Mouse (Mus musculus): ENCODE measurements around the gene Prss54. TPM values are rescaled to one million over a fixed set of nuclear protein-coding genes. Genes with fewer than 3 reads are reported as not detected.

Prss54 gene
- polyA plus RNA-seq, 1 experiment from 2014 or later = not detected

DNA sequence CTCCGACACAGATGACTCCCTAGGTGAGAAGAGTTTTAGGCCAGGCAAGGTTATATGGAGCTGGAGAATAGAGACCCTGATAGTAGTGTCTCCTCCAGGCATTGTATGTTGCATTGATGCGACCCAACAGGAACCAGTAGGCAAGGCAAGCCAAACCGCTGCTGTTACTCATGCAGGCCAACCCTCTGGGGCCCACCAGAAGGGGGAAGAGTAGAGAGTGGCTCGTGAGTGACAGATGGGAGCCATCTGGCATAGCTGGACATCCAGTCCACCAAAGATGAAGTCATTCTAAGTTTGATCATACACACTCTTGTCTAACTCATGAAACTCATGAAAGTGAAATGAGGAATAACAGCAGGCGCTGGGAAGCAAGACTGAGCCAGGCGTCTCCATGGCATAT is 9.3 kb downstream of the Prss54 start:
- H3K9ac ChIP-seq (replicated peaks; ENCODE audit: low read length) = no peak overlapping the region
- no peak for ATAC-seq (ENCODE audit: low FRiP score, low TSS enrichment)
- no peak overlapping the region for H3K27ac ChIP-seq (ENCODE audit: low read length)
- no peaks in the 10 kb centered on the region; the same call in 1 of the 2 replicates for H3K9me3 ChIP-seq (ENCODE audit: low read length)
- no peak overlapping the region for H3K4me3 ChIP-seq (ENCODE audit: low read length)
- H3K36me3 ChIP-seq (ENCODE audit: insufficient read depth, low read length) = no peaks in the 10 kb centered on the region
- no peak overlapping the region for H3K4me2 ChIP-seq (replicated peaks; ENCODE audit: low read depth, low read length)
- no peaks in the 10 kb centered on the region for H3K27me3 ChIP-seq (ENCODE audit: insufficient read depth, low read length)
- WGBS = 82% methylated on average over 6 of the region's 6 CpGs
- H3K4me1 ChIP-seq (ENCODE audit: insufficient read depth, low read length) = no peaks in the 10 kb centered on the region

DNA sequence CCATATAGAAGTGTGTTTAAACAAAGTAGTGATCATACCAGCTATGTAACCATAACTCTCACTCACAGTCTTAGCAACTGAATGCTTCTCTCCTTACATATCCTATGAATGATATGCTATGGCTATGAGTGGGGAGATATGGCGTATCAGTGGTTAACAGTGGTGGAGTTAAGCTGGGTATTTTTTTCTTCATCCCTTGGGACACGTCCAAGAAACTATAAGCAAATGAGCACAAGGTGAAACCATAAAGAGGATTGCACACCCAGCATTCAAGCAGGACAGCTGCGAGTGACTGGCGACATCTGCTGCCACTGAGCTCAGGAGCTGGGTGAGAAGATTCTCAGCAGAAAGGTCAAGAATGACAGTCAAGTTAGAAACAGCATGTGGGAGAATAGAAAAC is 9.9 kb downstream of the Prss54 start:
- ATAC-seq (ENCODE audit: low FRiP score, low TSS enrichment) = no peak
- no peak overlapping the region for H3K27ac ChIP-seq (ENCODE audit: low read length)
- H3K4me3 ChIP-seq (ENCODE audit: low read length) = no peak overlapping the region
- no peaks in the 10 kb centered on the region; the same call in 1 of the 2 replicates for H3K9me3 ChIP-seq (ENCODE audit: low read length)
- H3K9ac ChIP-seq (replicated peaks; ENCODE audit: low read length) = no peak overlapping the region
- H3K36me3 ChIP-seq (ENCODE audit: insufficient read depth, low read length) = no peaks in the 10 kb centered on the region
- 68% methylated on average over 4 of the region's 4 CpGs for WGBS
- H3K27me3 ChIP-seq (ENCODE audit: insufficient read depth, low read length) = no peaks in the 10 kb centered on the region
- no peaks in the 10 kb centered on the region for H3K4me1 ChIP-seq (ENCODE audit: insufficient read depth, low read length)
- no peak overlapping the region for H3K4me2 ChIP-seq (replicated peaks; ENCODE audit: low read depth, low read length)

DNA sequence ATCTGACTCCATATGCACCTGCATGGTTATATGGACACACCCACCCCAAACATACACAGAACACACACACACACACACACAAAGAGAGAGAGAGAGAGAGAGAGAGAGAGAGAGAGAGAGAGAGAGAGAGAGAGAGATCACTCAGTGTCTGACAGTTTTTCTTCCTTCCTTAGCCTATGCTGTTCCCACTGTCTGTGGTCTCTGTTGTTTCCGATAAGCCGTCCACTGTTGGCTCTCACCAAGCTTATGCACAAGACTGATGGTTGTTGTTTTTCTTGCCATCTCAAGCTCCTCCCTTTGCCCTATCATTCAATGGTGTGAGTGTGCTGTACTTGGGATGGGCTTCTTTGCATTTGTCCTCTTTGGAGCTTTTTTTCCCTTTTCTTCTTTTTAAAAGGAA is 20.2 kb downstream of the Prss54 start:
- WGBS = 90% methylated on average over 2 of the region's 2 CpGs
- no peak overlapping the region for H3K4me3 ChIP-seq (ENCODE audit: low read length)
- no peaks in the 10 kb centered on the region for H3K27me3 ChIP-seq (ENCODE audit: insufficient read depth, low read length)
- no peaks in the 10 kb centered on the region for H3K36me3 ChIP-seq (ENCODE audit: insufficient read depth, low read length)
- no peak overlapping the region for H3K4me2 ChIP-seq (replicated peaks; ENCODE audit: low read depth, low read length)
- H3K9me3 ChIP-seq (ENCODE audit: low read length) = no peaks in the 10 kb centered on the region
- ATAC-seq (ENCODE audit: low FRiP score, low TSS enrichment) = no peak
- H3K4me1 ChIP-seq (ENCODE audit: insufficient read depth, low read length) = peaks cover 3% of the 10 kb centered on the region; the same call in 1 of the 2 replicates
- H3K9ac ChIP-seq (replicated peaks; ENCODE audit: low read length) = no peak overlapping the region
- no peak overlapping the region for H3K27ac ChIP-seq (ENCODE audit: low read length)

DNA sequence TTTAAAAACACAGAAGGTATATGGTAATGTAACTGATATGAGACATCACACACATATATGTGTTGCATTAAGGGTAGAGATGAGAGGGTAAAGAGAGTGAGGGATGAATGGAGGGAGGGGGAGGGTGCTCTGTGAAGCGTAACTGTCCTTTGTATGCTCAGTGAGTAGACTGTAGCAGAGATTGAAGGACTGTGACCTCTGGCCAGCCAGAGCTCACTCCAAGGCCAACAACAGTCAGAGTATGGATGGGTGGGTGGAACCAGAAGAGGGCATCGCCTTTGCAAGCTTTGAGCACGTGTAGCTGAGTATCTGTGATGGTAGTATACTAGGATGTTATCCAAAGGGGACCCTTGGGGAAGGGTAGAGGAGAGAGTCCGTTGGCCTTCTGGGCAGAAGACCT is 24.6 kb downstream of the Prss54 start:
- no peaks in the 10 kb centered on the region for H3K9me3 ChIP-seq (ENCODE audit: low read length)
- 66% methylated on average over 4 of the region's 4 CpGs for WGBS
- peak; percentile 47; the same call in 1 of the 2 replicates for ATAC-seq (ENCODE audit: low FRiP score, low TSS enrichment)
- H3K4me2 ChIP-seq (replicated peaks; ENCODE audit: low read depth, low read length) = no peak overlapping the region
- no peaks in the 10 kb centered on the region for H3K27me3 ChIP-seq (ENCODE audit: insufficient read depth, low read length)
- H3K36me3 ChIP-seq (ENCODE audit: insufficient read depth, low read length) = no peaks in the 10 kb centered on the region
- no peak overlapping the region for H3K27ac ChIP-seq (ENCODE audit: low read length)
- no peak overlapping the region for H3K4me3 ChIP-seq (ENCODE audit: low read length)
- no peak overlapping the region for H3K9ac ChIP-seq (replicated peaks; ENCODE audit: low read length)
- H3K4me1 ChIP-seq (ENCODE audit: insufficient read depth, low read length) = peaks cover 3% of the 10 kb centered on the region; the same call in 1 of the 2 replicates

DNA sequence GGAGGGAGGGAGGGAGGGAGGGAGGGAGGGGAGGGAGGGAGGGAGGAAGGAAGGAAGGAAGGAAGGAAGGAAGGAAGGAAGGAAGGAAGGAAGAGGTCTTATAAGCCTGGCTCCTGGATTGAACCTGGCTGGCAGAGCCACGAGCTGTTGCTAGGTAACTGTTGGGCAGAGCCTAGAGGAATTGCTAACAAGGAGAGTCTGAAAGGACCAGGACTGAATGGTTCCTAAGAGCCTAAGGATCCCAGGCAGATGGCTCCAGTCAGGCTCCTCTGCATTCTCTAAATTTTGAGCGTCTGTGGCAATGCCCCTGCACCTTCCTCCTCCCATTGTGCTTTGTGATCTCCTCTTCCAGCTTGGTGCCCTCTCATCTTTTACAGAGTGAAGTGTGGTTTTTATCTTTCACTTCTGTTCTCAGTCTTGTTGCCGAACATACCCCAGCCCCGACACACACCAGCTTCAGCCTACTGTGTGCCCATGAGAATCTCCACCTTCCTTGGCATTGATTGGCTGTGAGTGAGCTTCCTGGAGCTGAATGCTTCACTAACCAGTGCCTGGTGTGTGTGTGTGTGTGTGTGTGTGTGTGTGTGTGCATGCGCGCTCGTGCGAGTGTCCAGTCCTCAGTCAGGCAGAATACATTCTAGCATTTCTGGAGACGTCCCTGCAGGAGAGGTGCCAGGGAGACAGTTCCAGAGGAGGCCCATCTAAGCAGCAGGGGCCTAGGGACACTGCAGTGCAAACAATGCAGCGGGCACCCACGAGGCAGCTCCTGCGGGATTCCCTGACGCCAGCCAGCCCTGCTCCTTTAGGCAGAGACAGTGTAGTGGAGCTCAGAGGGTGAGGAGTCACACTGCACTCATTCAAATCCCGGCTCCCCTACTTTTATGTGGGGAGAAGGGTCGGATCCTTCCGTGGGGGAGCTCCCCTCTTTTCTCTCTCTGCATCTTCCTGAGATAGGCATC is 26.0 kb downstream of the Prss54 start:
- WGBS = 57% methylated on average over 16 of the region's 16 CpGs

DNA sequence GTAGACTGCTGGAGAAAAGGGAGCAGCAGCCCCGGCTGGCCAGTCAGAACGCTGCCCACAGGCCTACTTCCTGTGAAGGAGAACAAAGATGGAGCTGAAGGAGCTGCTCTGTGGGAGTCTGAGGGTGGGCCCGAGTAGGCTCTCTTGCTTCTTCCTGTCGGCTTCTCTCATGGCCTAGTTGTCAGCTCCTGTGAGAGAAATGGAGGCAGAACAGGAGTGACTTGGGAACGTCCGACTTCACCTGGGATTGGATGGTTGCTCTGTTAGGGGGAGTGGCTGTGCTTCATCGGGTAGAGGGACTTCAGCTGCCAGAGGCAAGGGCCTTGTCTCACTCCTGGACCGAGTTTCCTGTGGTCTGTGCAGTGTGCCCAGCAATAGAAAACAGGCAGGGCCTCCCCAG is 28.2 kb downstream of the Prss54 start:
- no peaks in the 10 kb centered on the region for H3K36me3 ChIP-seq (ENCODE audit: insufficient read depth, low read length)
- H3K4me2 ChIP-seq (replicated peaks; ENCODE audit: low read depth, low read length) = no peak overlapping the region
- no peak overlapping the region for H3K4me3 ChIP-seq (ENCODE audit: low read length)
- no peaks in the 10 kb centered on the region for H3K9me3 ChIP-seq (ENCODE audit: low read length)
- WGBS = 56% methylated on average over 8 of the region's 8 CpGs
- H3K27ac ChIP-seq (ENCODE audit: low read length) = no peak overlapping the region
- H3K4me1 ChIP-seq (ENCODE audit: insufficient read depth, low read length) = peaks cover 3% of the 10 kb centered on the region; the same call in 1 of the 2 replicates
- H3K9ac ChIP-seq (replicated peaks; ENCODE audit: low read length) = no peak overlapping the region
- no peak for ATAC-seq (ENCODE audit: low FRiP score, low TSS enrichment)
- no peaks in the 10 kb centered on the region for H3K27me3 ChIP-seq (ENCODE audit: insufficient read depth, low read length)

More for the DNA sequence above, 26.0 kb downstream of the Prss54 start:
- H3K27me3 ChIP-seq (ENCODE audit: insufficient read depth, low read length) = no peaks in the 10 kb centered on the region
- no peaks in the 10 kb centered on the region for H3K9me3 ChIP-seq (ENCODE audit: low read length)
- H3K9ac ChIP-seq (replicated peaks; ENCODE audit: low read length) = no peak overlapping the region
- no peak for ATAC-seq (ENCODE audit: low FRiP score, low TSS enrichment)
- peaks cover 3% of the 10 kb centered on the region; the same call in 1 of the 2 replicates for H3K4me1 ChIP-seq (ENCODE audit: insufficient read depth, low read length)
- H3K27ac ChIP-seq (ENCODE audit: low read length) = no peak overlapping the region
- no peak overlapping the region for H3K4me2 ChIP-seq (replicated peaks; ENCODE audit: low read depth, low read length)
- H3K36me3 ChIP-seq (ENCODE audit: insufficient read depth, low read length) = no peaks in the 10 kb centered on the region
- H3K4me3 ChIP-seq (ENCODE audit: low read length) = no peak overlapping the region

DNA sequence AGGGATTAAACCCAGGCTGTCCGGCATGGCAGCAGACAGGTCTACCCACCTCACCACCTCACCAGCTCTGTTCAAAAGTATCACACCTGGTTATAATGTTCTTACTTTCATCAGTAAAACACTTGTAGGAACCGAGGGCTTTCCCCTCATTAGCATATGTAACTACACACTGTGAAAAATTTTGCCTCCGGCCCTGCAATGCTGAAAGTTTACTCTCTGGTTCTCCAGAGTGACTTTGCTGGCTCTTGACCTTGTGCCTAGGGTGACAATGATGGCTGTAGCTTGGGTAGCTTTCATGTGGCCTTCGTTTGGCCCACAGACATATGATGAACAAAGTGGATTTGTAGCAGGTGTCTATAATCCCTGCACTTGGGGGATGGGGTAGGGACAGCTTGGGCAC is 29.2 kb downstream of the Prss54 start:
- H3K27me3 ChIP-seq (ENCODE audit: insufficient read depth, low read length) = no peaks in the 10 kb centered on the region
- ATAC-seq (ENCODE audit: low FRiP score, low TSS enrichment) = no peak
- H3K36me3 ChIP-seq (ENCODE audit: insufficient read depth, low read length) = no peaks in the 10 kb centered on the region
- no peaks in the 10 kb centered on the region for H3K9me3 ChIP-seq (ENCODE audit: low read length)
- no peak overlapping the region for H3K4me3 ChIP-seq (ENCODE audit: low read length)
- no peak overlapping the region for H3K9ac ChIP-seq (replicated peaks; ENCODE audit: low read length)
- H3K4me1 ChIP-seq (ENCODE audit: insufficient read depth, low read length) = peaks cover 3% of the 10 kb centered on the region; the same call in 1 of the 2 replicates
- no peak overlapping the region for H3K4me2 ChIP-seq (replicated peaks; ENCODE audit: low read depth, low read length)
- H3K27ac ChIP-seq (ENCODE audit: low read length) = no peak overlapping the region
- 74% methylated on average over 4 of the region's 4 CpGs for WGBS

DNA sequence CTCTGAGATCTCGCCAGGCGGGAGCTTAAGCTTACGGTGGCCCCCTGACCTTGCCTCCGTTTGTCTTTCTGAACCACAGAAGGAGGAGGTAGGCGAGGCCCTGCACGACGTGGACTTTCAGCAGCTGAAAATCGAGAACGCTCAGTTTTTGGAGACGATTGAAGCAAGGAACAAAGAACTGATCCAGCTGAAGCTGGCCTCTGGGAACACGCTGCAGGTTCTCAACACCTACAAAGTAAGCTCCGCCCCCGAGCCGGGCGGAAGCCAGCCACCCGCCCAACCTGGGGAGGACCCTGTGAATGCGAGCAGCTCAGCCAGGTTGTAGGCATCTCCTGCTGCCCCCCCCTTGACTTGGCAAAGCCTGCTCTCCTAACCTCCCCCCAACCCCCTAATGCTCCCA is 30.3 kb downstream of the Prss54 start:
- H3K4me3 ChIP-seq (ENCODE audit: low read length) = no peak overlapping the region
- H3K36me3 ChIP-seq (ENCODE audit: insufficient read depth, low read length) = no peaks in the 10 kb centered on the region
- WGBS = 70% methylated on average over 17 of the region's 17 CpGs
- H3K9ac ChIP-seq (replicated peaks; ENCODE audit: low read length) = no peak overlapping the region
- no peak for ATAC-seq (ENCODE audit: low FRiP score, low TSS enrichment)
- H3K4me2 ChIP-seq (replicated peaks; ENCODE audit: low read depth, low read length) = no peak overlapping the region
- H3K27me3 ChIP-seq (ENCODE audit: insufficient read depth, low read length) = no peaks in the 10 kb centered on the region
- no peak overlapping the region for H3K27ac ChIP-seq (ENCODE audit: low read length)
- H3K9me3 ChIP-seq (ENCODE audit: low read length) = no peaks in the 10 kb centered on the region
- H3K4me1 ChIP-seq (ENCODE audit: insufficient read depth, low read length) = no peaks in the 10 kb centered on the region

DNA sequence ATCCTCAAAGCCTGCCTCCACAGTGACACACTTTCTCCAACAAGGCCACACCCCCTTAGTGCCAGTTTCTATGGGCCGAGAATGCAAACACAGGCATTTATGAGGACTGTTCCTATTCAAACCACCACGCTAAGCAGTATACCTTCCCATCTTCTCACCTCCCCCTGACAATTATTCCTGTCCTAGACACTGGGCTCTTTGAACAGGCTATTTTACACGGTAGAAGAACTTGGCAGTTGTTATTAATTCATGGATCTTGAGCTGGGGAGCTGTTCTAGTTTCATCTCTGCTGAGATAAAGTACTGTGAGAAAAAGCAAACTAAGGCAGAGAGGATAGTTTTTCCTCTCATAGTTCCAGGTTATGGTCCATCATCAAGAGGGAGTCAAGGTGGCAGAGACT is 33.1 kb downstream of the Prss54 start:
- H3K27me3 ChIP-seq (ENCODE audit: insufficient read depth, low read length) = no peaks in the 10 kb centered on the region
- no peaks in the 10 kb centered on the region for H3K4me1 ChIP-seq (ENCODE audit: insufficient read depth, low read length)
- H3K9ac ChIP-seq (replicated peaks; ENCODE audit: low read length) = no peak overlapping the region
- H3K4me2 ChIP-seq (replicated peaks; ENCODE audit: low read depth, low read length) = no peak overlapping the region
- H3K9me3 ChIP-seq (ENCODE audit: low read length) = no peaks in the 10 kb centered on the region
- no peak overlapping the region for H3K4me3 ChIP-seq (ENCODE audit: low read length)
- ATAC-seq (ENCODE audit: low FRiP score, low TSS enrichment) = no peak
- WGBS = 85% methylated on average over 3 of the region's 3 CpGs
- H3K36me3 ChIP-seq (ENCODE audit: insufficient read depth, low read length) = no peaks in the 10 kb centered on the region
- H3K27ac ChIP-seq (ENCODE audit: low read length) = no peak overlapping the region

DNA sequence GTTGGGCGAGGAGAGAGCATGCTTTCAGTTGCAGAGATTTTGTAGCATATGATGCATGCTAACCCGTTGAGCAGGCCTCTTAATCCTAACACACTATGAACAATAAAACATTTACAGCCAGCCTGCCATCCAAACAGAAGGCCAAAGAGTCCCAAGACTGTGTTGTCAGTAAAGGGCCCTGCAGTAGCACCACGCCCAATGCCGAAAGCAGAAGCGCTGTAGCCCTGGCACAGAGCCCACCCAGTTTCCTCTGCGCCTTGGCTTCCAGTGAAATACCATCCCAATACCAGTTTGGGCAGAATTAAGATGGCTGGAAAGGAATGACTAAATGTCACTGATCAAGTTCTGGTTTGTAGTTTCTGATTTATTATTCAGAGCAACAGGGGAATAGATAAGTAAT is 33.9 kb downstream of the Prss54 start:
- Histone ChIP-seq H3K27ac (ENCODE audit: low read length) (no peak overlapping the region), H3K9ac (replicated peaks; ENCODE audit: low read length) (no peak overlapping the region), H3K36me3 (ENCODE audit: insufficient read depth, low read length) (no peaks in the 10 kb centered on the region), H3K9me3 (ENCODE audit: low read length) (no peaks in the 10 kb centered on the region), H3K4me3 (ENCODE audit: low read length) (no peak overlapping the region), H3K4me1 (ENCODE audit: insufficient read depth, low read length) (no peaks in the 10 kb centered on the region), H3K27me3 (ENCODE audit: insufficient read depth, low read length) (no peaks in the 10 kb centered on the region), H3K4me2 (replicated peaks; ENCODE audit: low read depth, low read length) (no peak overlapping the region)
- no peak for ATAC-seq (ENCODE audit: low FRiP score, low TSS enrichment)
- WGBS = 89% methylated on average over 6 of the region's 6 CpGs

Measured in kidney, embryonic 16.5 days (tissue).